Mouse (Mus musculus): ENCODE measurements at regions not wholly inside any gene's neighbourhood (a gene's known extent, or its start where the extent isn't known, plus 50 kb on each side); places are given as distances from the start of the nearest gene placed in this dataset.

DNA sequence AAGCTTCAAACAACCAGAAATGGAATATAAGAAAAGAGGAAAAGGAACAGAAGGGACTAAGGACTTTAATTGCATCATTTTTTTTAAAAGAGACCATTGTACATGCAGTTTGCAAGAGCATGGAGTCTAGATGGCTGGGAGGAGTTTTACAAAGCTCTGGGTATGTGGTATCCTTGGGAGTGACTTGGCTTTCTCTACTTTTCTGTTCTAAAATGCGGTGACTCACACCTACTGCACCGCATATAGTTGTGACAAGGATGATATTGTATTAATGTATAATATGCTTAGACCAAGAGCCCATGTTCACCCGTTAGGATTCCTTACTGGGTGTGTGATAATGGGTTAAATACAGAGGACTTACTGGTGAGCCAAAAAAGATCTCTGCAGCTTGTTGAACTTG is 212.5 kb upstream of the Ccdc122 start:
- no peak for DNase-seq (ENCODE audit: low spot score in 2 of 2)

DNA sequence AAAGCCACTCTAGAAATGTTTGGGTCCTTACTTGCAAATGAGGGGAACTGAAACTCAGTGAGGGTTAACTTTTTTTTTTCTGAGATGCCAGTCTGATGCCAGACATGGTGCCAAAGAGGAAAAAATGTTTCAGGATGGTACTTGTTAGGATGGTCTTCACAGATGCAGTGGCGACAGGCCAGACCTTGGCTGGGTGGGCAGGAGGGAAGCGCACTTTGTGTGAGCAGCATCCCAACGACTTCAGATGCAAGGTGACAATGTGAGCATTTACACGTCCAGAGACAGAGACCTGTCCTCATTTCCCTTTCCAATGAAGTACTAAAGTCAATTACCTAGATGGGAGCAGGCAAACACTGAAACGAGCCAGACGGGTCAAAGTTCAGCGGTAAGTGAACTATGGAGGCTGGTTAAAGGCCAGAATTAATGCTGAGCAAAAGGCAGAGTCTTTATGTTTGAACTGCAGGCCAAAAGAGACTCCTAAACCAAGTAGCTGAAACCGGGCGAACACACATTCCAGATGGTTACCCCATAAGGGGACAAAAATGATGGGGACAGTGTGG is 213.7 kb upstream of the Ccdc122 start:
- DNase-seq (ENCODE audit: low spot score in 2 of 2), result no peak

DNA sequence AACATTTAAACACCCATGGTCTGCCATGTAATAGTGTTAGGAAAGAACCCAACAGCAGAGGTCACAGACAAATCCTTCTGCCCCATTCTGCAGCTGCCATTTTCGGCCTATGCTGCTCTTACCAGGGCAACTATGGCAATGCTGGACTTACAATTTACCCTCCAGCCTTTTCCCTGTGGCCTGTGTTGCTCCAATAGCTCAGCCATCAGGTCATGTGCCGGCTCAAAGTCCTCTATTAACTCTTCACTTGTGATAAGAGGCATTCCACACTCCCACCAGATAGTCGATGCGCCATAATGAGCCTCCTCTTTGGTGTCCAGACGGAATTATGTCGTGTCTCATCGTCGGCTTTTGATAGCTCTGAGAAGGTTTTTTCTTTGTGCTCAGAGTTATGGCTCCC is 214.7 kb upstream of the Ccdc122 start:
- DNase-seq (ENCODE audit: low spot score in 2 of 2), result no peak

DNA sequence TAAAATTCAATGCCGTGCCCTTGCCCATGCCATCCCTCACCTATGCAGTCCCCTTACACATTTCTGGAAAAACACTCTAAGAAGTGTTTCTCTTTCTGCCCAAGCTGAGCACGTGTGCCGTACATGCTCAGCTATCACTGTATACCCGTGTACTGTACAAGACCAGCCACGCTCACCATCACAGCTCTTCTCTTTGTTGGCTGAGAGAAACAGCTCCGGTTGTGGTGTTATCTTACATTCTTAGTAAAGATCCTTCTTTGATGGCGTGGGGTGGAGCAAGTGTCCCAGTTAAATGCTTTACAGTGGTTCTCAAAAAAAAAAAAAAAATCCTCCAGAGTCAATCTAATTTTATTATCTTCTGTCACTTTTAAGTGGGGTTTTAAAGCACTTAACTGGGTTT is 215.1 kb upstream of the Ccdc122 start:
- DNase-seq (ENCODE audit: low spot score in 2 of 2), result no peak

DNA sequence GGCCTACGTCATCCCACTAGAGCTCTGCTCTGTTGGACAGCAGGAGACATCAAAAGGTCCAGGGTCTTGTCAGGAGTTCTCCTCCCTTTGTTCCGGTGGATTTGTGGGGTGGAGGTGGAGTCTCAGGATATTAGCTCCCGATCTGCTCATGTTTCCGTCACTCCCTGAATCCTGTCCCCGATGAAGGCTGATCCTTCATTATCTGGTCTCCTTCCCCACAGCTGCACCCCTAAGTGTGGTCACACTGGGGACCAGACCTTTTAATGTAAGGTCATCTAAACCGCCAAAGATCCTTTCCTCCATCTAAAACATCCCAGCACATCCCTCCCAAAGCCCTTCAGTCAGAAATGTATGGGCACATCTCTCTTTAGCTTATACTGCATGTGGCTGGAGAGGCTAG is 215.6 kb upstream of the Ccdc122 start:
- DNase-seq (ENCODE audit: low spot score in 2 of 2), result no peak

DNA sequence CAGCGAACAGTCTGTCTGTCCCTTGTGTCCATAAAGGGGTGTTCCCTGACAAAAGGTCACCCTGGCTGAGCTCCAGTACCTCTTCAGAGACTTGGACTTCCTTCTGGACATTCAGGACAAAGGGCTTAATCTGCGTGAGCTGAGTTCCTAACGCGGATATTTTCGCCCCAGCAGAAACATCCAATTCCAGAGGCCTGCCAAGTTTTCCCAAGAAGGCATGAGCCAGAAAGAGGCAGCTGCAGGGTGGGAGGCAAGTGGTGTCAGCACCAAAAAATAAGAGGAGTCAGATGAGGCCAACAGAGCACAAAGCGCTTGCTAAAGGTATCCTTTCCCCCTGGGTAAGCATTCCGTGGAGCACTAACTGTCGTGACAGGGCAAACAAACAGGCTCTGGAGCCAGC is 216.9 kb upstream of the Ccdc122 start:
- peak; percentile 69 to 84 for DNase-seq (ENCODE audit: low spot score in 2 of 2)

DNA sequence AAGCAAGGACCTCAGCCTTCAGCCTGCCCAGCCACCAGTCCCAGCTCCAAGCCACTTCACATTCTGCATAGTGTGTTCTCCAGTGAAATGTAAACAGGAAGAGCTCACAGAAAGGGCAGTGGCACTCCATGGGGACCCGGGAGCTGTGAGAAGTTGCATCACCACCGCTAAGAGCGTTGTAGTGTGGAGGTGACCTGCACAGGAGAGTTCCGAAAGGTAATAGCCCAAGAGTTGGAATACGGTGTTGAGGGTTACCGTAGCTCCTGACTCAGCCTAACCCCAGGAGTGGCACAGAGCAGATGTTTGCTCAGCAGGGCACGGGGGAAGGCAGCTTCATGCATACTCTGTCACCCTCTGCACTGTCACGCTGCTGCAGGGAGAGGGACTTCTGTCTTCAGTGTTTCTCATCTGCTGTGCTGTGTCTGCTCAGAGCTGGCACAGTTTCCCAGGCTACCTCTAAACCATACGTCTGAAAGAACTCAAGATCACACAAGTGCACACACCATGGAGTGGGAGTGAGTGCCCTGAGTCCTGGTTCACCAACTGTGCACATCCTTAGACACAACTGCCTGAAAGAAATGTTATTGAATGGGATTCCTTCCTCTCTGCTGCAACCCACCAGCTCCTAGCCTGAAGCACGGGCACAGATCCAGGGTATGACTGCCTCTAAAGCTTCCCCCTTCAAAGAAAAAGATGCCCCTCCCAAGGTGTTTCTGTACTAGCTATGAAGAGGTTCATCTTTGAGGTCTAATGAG is 218.1 kb upstream of the Ccdc122 start:
- peak in 1 of 2 experiments; percentile 35 for DNase-seq (ENCODE audit: low spot score in 2 of 2)

DNA sequence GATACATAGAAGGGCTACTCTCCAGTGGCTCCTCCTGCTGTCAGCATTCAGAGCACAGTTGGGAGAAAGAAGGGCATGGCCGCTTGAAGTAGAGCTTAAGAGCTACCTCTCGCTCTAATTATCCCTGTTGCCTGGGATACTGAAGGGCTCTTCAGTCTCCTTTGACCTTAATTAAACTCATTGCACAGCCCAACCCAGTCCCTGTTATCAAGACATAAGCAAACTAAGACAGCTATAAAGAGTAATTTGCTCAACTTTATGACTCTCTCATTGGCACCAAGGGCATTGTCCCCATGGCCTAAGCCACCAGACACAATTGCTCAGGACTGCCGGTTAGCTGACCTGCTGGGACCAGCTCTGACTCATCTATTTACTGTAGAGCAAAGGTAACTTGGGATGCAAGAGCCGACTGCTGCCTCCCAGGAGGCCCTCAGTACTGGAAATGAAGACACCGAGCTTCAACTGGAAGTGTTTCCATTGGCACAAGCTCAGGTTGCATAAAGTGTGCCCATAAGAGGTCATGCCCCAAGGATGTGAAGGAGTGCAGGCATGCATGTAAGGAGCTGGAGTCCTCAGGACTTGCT is 219.3 kb upstream of the Ccdc122 start:
- no peak for DNase-seq (ENCODE audit: low spot score in 2 of 2)

DNA sequence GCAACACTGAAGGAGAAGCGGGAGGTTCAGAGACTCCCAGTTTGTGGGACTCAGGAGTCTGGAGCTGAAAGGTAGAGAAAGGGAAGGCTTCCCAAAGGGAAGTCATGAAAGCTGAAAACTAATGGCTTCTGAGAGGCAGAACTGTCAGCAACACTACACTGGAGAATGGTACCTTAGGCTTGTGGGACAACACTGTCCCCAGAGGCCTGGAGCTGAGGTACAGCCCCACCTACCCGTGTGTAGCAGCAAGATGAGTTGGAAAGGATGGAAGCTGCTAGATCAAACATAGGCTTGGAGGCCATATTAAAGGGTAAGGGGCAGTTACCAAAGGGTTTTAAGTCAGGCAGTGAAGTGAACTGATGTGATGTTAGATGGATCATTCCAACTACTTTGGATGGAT is 219.9 kb upstream of the Ccdc122 start:
- DNase-seq (ENCODE audit: low spot score in 2 of 2), result no peak

DNA sequence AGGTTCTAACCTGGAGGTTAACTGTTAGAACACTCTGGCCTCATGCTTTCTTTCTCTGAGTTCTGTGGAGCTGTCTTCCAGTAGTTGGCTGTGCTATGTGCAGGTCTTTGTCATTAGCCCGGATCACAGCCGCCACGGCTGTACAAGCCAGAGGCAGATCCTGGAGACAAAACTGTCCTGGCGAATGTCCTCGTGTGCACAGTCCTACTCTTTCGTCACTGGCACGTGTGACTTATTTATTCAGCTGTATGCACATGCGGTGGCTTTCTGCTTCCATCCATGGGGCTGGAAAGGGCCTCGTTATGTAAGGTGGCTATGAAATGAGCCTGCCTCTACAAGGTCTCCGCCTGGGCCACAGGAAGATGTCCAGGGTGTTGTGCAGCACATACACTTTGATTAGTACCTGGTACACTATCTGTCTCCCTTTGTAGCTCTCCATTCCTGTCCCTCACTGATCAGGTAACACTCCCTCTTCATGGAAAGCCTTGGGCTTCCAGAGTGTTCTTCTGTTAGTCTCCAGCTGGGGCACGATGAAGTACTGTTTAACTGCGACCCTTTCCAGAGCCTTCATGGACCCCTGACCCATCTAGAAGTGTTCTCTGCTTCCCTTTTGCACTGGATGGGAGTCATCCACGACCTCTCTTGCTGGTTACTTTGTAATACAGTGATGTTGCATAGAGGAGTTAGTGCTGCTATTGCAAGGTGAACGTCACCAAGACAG is 224.3 kb upstream of the Ccdc122 start:
- DNase-seq (ENCODE audit: low spot score in 2 of 2), result no peak

DNA sequence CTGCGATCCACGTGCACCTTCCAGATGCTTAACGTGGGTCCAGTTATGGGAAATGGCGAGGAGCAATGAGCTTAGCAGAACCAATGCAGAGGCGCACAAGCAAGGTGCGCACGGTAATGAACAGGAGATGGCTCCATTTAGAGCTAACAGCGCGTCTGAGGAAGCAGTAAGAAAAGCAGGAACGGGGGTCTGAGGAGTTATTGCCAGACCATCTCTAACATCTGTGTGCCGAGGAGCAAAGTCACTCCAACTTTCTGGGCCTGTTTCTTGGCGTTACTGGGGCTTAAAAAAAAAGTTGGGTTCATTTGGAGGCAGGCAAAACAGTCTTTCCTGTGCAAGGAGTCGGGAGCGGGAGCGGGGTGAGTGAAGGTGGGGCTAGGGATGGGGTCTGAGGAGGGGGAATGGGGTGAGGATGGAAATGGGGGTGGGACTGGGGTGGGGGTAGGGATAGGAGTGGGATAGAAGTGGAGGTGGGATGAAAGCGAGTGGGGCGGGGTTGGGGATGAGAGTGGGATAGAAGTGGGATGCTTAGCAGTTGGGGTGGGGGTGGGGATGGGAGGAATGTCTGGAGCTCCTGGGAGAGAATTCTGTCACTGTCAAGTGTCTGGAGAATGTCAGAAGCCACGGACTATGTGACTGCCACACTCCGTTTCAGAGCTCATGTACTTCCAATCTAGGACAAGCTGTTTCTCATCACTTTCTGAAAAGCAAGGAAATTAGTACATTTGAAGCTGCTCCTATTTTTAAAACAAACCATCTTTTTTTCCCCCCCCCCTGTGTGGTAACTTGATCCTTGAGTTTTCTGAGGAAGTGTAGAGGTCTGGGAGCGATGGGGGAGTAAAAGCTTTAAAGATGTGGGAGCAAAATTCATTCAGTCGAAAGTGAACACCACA is 225.6 kb upstream of the Ccdc122 start:
- DNase-seq (ENCODE audit: low spot score in 2 of 2), result no peak

DNA sequence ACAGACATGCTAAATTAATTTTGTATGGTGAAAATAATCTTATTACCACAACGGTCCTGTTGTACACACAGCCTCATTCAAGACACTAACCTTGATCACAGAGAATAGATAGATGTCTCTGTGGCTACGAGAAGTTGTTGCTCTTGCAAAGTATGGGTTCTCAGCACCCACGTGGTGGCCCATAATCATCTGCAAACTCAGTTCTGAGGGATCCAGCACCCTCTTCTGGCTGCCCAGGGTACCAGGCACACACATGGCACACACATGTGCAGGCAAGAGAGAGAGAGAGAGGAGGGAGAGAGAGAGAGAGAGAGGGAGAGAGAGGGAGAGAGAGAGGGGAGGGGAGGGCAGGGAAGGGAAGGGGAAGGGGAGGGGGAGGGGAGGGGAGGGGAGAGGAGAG is 226.5 kb upstream of the Ccdc122 start:
- DNase-seq (ENCODE audit: low spot score in 2 of 2), result no peak

DNA sequence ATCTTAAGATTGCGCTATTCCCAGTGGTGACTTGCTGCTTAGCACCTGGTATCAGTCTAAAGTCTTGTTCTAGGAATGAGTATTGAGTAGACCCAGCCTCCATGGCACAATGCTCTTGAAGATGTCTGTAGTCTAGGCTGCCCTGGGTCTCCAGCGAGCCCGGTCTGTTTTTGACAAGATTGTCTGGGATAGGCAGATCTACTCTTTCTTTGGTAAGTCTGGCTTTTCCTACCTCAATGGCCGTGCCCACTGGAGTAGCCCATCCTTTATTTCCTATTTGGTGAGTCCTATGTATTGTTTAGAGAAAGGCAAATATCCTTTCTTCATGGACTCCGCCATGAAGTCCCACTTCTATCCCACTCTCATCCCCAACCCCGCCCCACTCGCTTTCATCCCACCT is 227.2 kb upstream of the Ccdc122 start:
- DNase-seq (ENCODE audit: low spot score in 2 of 2), result no peak

DNA sequence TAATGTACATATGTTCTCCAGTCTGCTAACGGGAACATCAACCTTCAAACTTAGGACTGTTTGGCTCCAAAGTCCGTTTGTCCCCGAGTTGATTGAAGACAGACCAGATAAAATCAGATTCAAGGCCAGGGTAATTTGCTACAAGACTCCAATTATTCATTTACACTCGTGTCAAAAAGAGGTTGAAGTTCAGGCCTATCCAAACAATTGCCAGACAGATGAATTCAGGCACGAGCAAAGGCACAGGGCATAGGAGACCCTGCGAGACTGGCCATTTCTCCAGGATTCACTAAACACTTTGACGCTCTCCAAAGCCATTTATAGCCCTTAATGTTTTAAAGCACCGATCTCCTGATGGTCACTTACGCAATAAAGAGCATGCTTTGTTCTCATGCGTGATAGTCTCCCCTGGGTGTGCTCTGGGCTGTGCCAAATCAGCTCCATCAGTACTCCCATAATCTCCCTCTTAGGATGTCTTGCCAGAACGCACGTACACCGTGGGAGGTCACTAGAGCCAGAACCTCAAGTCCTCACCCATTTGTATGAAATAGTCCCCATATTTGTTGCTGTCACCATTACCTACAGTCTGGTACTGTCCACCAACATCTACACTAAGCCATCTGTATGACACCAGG is 231.3 kb upstream of the Ccdc122 start:
- DNase-seq (ENCODE audit: low spot score in 2 of 2), result no peak

DNA sequence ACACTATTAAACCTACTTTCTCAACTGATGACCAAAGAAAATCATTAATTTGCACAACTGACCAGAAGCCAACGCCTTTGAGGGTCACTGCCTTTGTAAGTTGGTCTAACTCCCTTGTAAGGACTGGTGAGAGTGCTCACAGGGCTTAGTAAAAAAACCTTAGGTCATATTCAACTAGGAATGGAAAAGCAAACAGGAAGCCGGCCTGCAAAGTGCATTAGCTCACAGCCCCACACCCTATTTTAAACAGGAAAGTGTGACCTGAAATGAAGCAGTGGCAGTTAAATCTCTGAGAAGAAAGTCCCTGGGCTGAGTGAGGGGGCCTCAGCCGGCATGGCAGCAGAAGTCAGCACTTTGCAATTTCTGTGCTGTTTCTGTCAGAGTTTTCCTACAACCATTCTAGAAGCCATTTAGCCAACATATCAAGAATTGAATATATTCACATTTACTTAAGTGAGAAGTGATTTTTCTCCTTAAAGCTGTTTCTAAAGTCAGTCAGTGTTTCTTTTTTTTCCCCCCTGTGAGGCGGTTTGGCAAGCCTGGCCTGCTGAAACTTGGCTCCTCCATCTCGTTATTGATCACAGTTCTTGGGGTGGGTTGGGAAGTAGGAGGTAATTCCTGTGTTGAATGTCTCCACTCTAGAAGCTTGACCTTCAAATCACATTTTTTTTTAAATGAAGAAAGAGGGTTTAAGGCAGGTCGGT is 232.0 kb upstream of the Ccdc122 start:
- no peak for DNase-seq (ENCODE audit: low spot score in 2 of 2)

DNA sequence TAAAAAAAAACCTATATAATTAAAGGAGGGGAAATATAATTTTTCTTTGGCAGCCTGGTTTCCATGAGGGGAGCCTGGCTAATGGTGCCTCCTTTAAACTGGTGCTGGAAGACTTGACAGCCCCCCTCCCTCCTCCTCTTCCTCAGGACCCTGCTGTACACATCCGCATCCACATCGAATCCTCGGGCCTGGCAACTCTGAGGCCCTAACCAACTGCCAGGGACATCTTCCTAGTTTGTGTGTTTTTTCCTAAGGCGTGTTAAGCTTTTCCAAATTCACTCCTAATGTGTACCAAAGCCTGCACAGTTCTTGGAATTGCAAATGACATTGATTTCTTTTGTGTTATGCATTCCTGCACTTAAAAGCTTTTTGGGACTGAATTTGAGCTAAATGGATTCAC is 236.4 kb upstream of the Ccdc122 start:
- DNase-seq (ENCODE audit: low spot score in 2 of 2), result no peak

DNA sequence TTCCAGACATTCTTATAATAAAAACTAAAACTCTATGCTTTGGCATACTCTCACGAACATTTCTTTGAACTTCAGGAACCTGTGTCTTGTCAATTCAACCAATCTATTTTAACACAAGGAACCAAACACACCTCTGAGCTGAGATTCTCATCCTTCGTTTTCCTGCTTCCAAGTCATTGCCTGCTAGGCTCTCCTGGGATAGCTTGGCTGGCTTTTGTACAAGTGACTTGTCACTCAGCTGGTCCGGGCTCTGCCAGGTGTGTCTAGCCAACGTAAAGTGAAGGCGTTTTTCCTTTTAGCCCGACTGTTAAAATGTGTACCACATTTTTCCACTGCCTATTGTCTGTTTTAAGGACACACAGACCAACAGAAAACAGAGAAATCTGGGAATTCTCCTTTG is 236.8 kb upstream of the Ccdc122 start:
- DNase-seq (ENCODE audit: low spot score in 2 of 2), result no peak

DNA sequence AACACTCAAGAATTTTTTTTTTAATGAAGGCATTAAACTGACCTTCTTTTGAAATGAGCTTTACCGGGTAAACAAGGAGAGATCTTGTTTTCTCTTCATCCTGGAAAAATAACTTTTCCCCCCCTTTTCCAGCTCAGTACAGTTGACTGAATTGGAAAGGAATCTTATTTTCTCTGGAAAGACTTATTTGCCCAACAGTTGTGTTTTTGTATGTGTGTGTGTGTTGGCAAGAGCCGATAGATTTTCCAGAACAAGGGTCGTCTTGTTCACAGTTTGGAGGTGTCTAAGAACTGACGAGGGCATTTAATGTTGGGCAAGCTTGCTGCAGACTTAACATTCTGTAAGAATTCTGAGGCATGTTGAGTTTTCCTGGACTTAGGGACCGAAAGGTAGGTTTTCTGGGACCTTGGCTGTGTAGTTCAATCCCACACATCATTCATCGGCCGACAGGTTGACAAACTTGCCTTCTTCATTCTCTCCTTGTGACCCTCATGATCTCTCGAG is 237.6 kb upstream of the Ccdc122 start:
- DNase-seq (ENCODE audit: low spot score in 2 of 2), result no peak

DNA sequence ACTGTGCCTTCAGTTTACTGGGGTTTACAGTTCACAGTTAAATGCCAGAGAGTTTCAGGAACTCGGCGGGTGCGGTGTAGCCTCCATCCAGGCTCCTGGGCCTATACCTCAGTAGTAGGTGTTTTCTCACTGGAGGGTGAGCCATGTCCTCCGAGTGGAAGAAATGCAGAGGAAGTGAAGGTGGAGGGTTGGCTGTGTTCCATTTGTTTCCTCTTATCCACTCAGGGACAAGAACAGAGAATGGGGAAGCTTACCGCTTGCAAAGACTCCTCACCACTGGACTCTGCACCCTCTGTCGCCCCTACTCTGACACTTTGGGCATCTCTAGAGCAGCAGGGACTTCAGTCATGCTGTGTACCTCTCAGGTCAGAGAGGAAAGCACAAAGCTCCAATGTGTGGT is 238.1 kb upstream of the Ccdc122 start:
- DNase-seq (ENCODE audit: low spot score in 2 of 2), result no peak

DNA sequence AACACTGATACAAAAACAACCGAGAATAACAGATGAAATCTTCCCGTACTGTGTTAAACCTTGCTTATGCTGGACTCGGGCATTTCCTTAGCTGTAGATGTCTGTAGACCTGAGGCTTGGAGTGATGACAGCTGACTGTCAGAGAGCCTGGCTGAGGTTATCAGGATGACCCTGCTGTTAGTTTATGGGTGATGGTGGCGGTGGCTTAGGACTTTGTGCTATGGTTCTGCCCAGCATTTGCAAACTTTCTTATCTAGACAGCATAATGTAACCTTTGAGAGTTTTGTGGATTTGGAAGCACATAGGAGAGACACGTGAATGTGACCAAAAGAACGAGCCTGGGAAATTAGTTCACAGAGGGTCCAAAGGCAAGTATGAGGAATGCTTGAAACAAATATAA is 239.1 kb upstream of the Ccdc122 start:
- DNase-seq (ENCODE audit: low spot score in 2 of 2), result no peak
